Mouse (Mus musculus) liver, postnatal 0 days (tissue): ENCODE measurements around the gene Gfer. TPM values are rescaled to one million over a fixed set of nuclear protein-coding genes. Genes with fewer than 3 reads are reported as not detected.
A peak's percentile ranks its signal among the peaks of the same experiment; 100 is the strongest.

ENCODE experiments used
- ATAC-seq: fragments of 200-750 bp; cut with Nextera tagmentation; 2 replicates; pipeline ENCODE4 v1.8.0; 2017; ENCODE audit warnings: mild to moderate bottlenecking, moderate library complexity
- DNase-seq: peaks from one replicate; pipeline ENCODE4 v3.0.0-alpha.2; 2016
- H3K27ac ChIP-seq: fragments of 300-500 bp; sonication (generic); 2 replicates; pipeline ENCODE4 v1.5.1; 2014; ENCODE audit warnings: antibody characterized with exemption, moderate library complexity, mild to moderate bottlenecking, low read depth
- H3K27me3 ChIP-seq: fragments of 300-500 bp; sonication (generic); 2 replicates; pipeline ENCODE4 v1.6.1; 2014; ENCODE audit warnings: low read length, control low read depth, mixed read lengths; ENCODE audit not compliant: insufficient read depth
- H3K36me3 ChIP-seq: fragments of 300-500 bp; sonication (generic); replicated peaks from 2 replicates; pipeline ENCODE4 v1.6.1; 2014; ENCODE audit warnings: mild to moderate bottlenecking, control low read depth, low read length, moderate library complexity, mixed read lengths; ENCODE audit not compliant: insufficient read depth
- H3K4me1 ChIP-seq: fragments of 300-500 bp; sonication (generic); 2 replicates; pipeline ENCODE4 v1.6.1; 2014; ENCODE audit warnings: antibody characterized with exemption, mild to moderate bottlenecking, control low read depth; ENCODE audit not compliant: insufficient read depth
- H3K4me2 ChIP-seq: fragments of 300-500 bp; sonication (generic); 2 replicates; pipeline ENCODE4 v1.6.1; 2014; ENCODE audit warnings: low read depth, mild to moderate bottlenecking, low read length, moderate library complexity, mixed read lengths
- H3K4me3 ChIP-seq: fragments of 300-500 bp; sonication (generic); 2 replicates; pipeline ENCODE4 v1.5.1; 2014; ENCODE audit warnings: low read depth, low read length
- H3K9ac ChIP-seq: fragments of 300-500 bp; sonication (generic); replicated peaks from 2 replicates; pipeline ENCODE4 v1.6.1; 2014; ENCODE audit warnings: mild to moderate bottlenecking, moderate library complexity
- H3K9me3 ChIP-seq: fragments of 300-500 bp; sonication (generic); 2 replicates; pipeline ENCODE4 v1.6.1; 2016; ENCODE audit warnings: mild to moderate bottlenecking, control low read depth, low read length, mixed read lengths
- CTCF ChIP-seq: sonication (generic); IDR thresholded peaks from 2 replicates; pipeline ENCODE4 v1.5.1; 2016; ENCODE audit warnings: antibody characterized with exemption, low read depth
- EP300 ChIP-seq: IDR thresholded peaks from 2 replicates; pipeline ENCODE4 v1.6.1; 2016; ENCODE audit warnings: antibody characterized with exemption, low read depth, mild to moderate bottlenecking
- WGBS: fragments of 180-500 bp; shearing (Covaris S2); extraction: QIAGEN DNeasy Blood & Tissue Kit; methylation state at CpG from one replicate; pipeline ENCODE4 v1.1.7; 2014; ENCODE audit not compliant: insufficient replicate concordance; 5-methylcytosine and 5-hydroxymethylcytosine counted together
- polyA plus RNA-seq: library from polyadenylated mRNA; unstranded; fragments of >200 nt; fragmentation: Nextera tagmentation; extraction: Ambion mirVana; gene quantifications from 2 replicates; pipeline ENCODE4 v1.2.1, GENCODE M21; 2015

Gene Gfer
- polyA plus RNA-seq, 1 experiment from 2014 or later = 46.5 TPM

GRCm38 (mm10) chr17:24649581-24650069 lies 46.3 kb downstream of the Gfer start:
- ATAC-seq (peak; percentile 30; the same call in 1 of the 2 replicates), DNase-seq (peak; percentile 53)
- Histone ChIP-seq H3K27me3 (peaks cover 16% of the 10 kb centered on the region), H3K9ac (peak overlapping the region; percentile 59), H3K27ac (no peak overlapping the region), H3K9me3 (no peaks in the 10 kb centered on the region), H3K4me2 (peak overlapping the region; percentile 94), H3K4me1 (peaks cover 20% of the 10 kb centered on the region), H3K36me3 (no peaks in the 10 kb centered on the region), H3K4me3 (peak overlapping the region; percentile 64)
- TF ChIP-seq EP300 (no peak), CTCF (no peak)
- 3% methylated on average over 30 of the region's 35 CpGs for WGBS

DNA sequence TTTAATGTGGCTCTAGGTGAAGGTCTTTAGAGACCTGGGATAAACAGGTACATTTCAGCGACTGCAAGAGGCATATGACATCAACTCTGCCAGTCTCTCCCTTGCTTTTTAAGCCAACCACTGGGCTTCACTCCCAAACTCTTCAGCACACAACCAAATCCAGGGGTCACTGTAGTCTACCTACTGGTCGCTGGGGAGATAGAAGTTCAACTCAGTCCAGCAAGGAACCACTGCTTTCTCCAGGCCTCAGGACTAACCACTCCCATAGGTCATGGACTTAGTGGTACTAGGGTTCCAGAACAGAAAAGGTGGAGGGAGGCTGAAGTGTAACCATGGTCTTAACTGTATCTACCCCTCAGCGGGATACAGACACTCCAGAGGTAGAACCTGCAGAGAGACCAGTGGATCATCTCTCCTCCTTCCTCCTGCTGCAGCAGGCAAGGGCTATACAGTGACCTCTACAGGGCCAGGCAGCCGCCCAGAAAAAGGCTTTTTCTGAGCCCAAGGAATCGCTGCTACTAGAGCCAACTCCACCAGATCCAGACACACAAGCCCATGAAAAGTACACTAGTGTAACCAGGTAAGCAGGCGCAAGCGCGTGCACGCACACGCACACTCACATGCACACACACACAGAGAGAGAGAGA lies 47.1 kb downstream of the Gfer start:
- no peak for DNase-seq
- no peaks in the 10 kb centered on the region for H3K9me3 ChIP-seq
- no peak for ATAC-seq
- H3K4me1 ChIP-seq = peaks cover 26% of the 10 kb centered on the region
- no peak overlapping the region for H3K27ac ChIP-seq
- H3K4me3 ChIP-seq = peak overlapping the region; percentile 64
- H3K27me3 ChIP-seq = peaks cover 16% of the 10 kb centered on the region
- H3K36me3 ChIP-seq = no peaks in the 10 kb centered on the region
- WGBS = 69% methylated on average over 10 of the region's 10 CpGs
- TF ChIP-seq CTCF = no peak
- no peak for TF ChIP-seq EP300
- H3K4me2 ChIP-seq = peak overlapping the region; percentile 94
- H3K9ac ChIP-seq = no peak overlapping the region; the same call in 1 of the 2 replicates

- Histone ChIP-seq H3K4me3 (no peak overlapping the region), H3K27me3 (peaks cover 16% of the 10 kb centered on the region), H3K9ac (no peak overlapping the region)
Observed at GRCm38 (mm10) chr17:24647493-24647892, 48.5 kb downstream of the Gfer start.

DNA sequence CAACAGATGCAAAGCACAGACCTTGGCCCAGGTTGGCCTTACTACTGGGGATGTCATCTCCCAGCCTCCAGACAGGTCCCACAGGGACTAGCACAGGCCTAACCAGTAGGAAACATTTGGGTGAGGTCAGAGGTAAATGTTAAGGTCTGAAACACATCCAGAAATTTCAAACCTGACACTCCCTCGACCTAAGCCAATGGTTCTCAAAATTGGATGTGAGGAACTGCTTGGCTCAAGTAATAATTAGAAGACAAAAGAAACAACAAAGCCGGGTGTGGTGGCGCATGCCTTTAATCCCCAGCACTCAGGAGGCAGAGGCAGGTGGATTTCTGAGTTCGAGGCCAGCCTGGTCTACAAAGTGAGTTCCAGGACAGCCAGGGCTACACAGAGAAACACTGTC lies 49.6 kb downstream of the Gfer start:
- Histone ChIP-seq H3K4me2 (no peak overlapping the region), H3K4me1 (peaks cover 25% of the 10 kb centered on the region), H3K27ac (0 out of 2 replicates have a peak overlapping the region, but pooled peaks have one; percentile 13), H3K9me3 (no peaks in the 10 kb centered on the region), H3K27me3 (peaks cover 15% of the 10 kb centered on the region), H3K4me3 (no peak overlapping the region), H3K9ac (no peak overlapping the region), H3K36me3 (peaks cover 3% of the 10 kb centered on the region; the same call in 1 of the 2 replicates)
- no peak for DNase-seq
- TF ChIP-seq CTCF = no peak
- no peak for TF ChIP-seq EP300
- ATAC-seq = no peak
- WGBS = 67% methylated on average over 4 of the region's 4 CpGs

More at GRCm38 (mm10) chr17:24647493-24647892, 48.5 kb downstream of the Gfer start:
- H3K36me3 ChIP-seq = peaks cover 3% of the 10 kb centered on the region; the same call in 1 of the 2 replicates
- DNase-seq = peak; percentile 14
- H3K4me1 ChIP-seq = peaks cover 25% of the 10 kb centered on the region
- 72% methylated on average over 11 of the region's 11 CpGs for WGBS
- ATAC-seq = no peak
- TF ChIP-seq EP300 = no peak
- no peak for TF ChIP-seq CTCF
- no peak overlapping the region for H3K27ac ChIP-seq
- H3K4me2 ChIP-seq = no peak overlapping the region
- no peaks in the 10 kb centered on the region for H3K9me3 ChIP-seq

DNA sequence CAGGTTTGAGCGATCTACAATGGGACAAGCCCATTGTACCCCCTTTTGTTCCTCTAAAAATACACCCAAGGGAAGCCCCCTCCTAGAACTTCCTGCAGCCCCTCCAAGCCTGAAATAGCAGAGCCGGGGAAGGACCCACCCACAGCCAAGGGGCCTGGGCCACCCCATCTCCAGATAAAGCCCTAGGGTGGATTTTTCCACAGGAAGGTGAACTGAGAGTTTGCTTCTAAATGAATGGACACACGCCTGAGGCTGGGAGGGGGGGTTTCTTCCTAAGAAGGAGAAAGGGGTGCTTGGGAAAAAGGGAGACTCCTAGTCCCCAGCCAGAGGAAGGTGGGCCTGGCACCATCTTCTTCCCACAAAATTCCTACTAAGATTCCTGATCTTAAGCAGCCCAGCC lies 50.0 kb downstream of the Gfer start:
- ATAC-seq = no peak
- Histone ChIP-seq H3K27me3 (peaks cover 11% of the 10 kb centered on the region; the same call in 1 of the 2 replicates), H3K9me3 (no peaks in the 10 kb centered on the region), H3K36me3 (peaks cover 3% of the 10 kb centered on the region; the same call in 1 of the 2 replicates), H3K4me2 (no peak overlapping the region), H3K4me3 (no peak overlapping the region), H3K27ac (peak overlapping the region; percentile 13), H3K9ac (no peak overlapping the region), H3K4me1 (peaks cover 25% of the 10 kb centered on the region)
- WGBS = 73% methylated on average over 3 of the region's 3 CpGs
- no peak for TF ChIP-seq CTCF
- no peak for TF ChIP-seq EP300
- DNase-seq = no peak

- no peak for TF ChIP-seq EP300
- no peak for TF ChIP-seq CTCF
- H3K9me3 ChIP-seq = no peaks in the 10 kb centered on the region
- H3K4me1 ChIP-seq = peaks cover 19% of the 10 kb centered on the region
- 40% methylated on average over 9 of the region's 9 CpGs for WGBS
- H3K9ac ChIP-seq = peak overlapping the region; percentile 38
- ATAC-seq (peak; percentile 55), DNase-seq (peak; percentile 27)
- H3K36me3 ChIP-seq = peaks cover 5% of the 10 kb centered on the region; the same call in 1 of the 2 replicates
- no peak overlapping the region for H3K4me3 ChIP-seq
- H3K27me3 ChIP-seq = peaks cover 7% of the 10 kb centered on the region; the same call in 1 of the 2 replicates
- H3K27ac ChIP-seq = peak overlapping the region; percentile 80
- H3K4me2 ChIP-seq = 0 out of 2 replicates have a peak overlapping the region, but pooled peaks have one; percentile 22
Observed at GRCm38 (mm10) chr17:24644875-24645721, 50.9 kb downstream of the Gfer start.
